Mouse (Mus musculus) neural tube, embryonic 12.5 days (tissue): ENCODE data around the gene Ipo4. TPM values are rescaled to one million over a fixed set of nuclear protein-coding genes. Genes with fewer than 3 reads are reported as not detected.

Experiments
- ATAC-seq: fragments of 200-750 bp; cut with Nextera tagmentation; 2 replicates; pipeline ENCODE4 v1.8.0; 2017; ENCODE audit warnings: low read depth, mild to moderate bottlenecking, moderate TSS enrichment, moderate library complexity; ENCODE audit not compliant: low FRiP score
- H3K27ac ChIP-seq: fragments of 300-500 bp; sonication (generic); 2 replicates; pipeline ENCODE4 v1.5.1; 2016
- H3K27me3 ChIP-seq: fragments of 300-500 bp; sonication (generic); replicated peaks from 2 replicates; pipeline ENCODE4 v1.6.1; 2016; ENCODE audit warnings: mild to moderate bottlenecking
- H3K36me3 ChIP-seq: fragments of 300-500 bp; sonication (generic); 2 replicates; pipeline ENCODE4 v1.6.1; 2016; ENCODE audit warnings: mild to moderate bottlenecking
- H3K4me1 ChIP-seq: fragments of 300-500 bp; sonication (generic); 2 replicates; pipeline ENCODE4 v1.6.1; 2016
- H3K4me2 ChIP-seq: fragments of 300-500 bp; sonication (generic); replicated peaks from 2 replicates; pipeline ENCODE4 v1.6.1; 2016; ENCODE audit warnings: mild to moderate bottlenecking
- H3K4me3 ChIP-seq: fragments of 300-500 bp; sonication (generic); 2 replicates; pipeline ENCODE4 v1.5.1; 2016
- H3K9ac ChIP-seq: fragments of 300-500 bp; sonication (generic); 2 replicates; pipeline ENCODE4 v1.6.1; 2016; ENCODE audit warnings: mild to moderate bottlenecking
- H3K9me3 ChIP-seq: fragments of 300-500 bp; sonication (generic); 2 replicates; pipeline ENCODE4 v1.6.1; 2016; ENCODE audit warnings: mild to moderate bottlenecking
- WGBS: fragments of 180-500 bp; shearing (Covaris S2); methylation state at CpG from one replicate; pipeline ENCODE4 v1.1.7; 2016; 5-methylcytosine and 5-hydroxymethylcytosine counted together
- polyA plus RNA-seq: library from polyadenylated mRNA; unstranded; fragments of >200 nt; fragmentation: Nextera tagmentation; extraction: Ambion mirVana; gene quantifications from 2 replicates; pipeline ENCODE4 v1.2.1, GENCODE M21; 2016

Ipo4 gene
- polyA plus RNA-seq, 1 experiment from 2014 or later = 85.6 TPM

GRCm38 (mm10) chr14:55598521-55599390, 37.0 kb downstream of the Ipo4 start:
- Histone ChIP-seq H3K9ac (peak overlapping the region; percentile 23; the same call in 1 of the 2 replicates), H3K4me2 (no peak overlapping the region), H3K4me3 (no peak overlapping the region), H3K4me1 (no peaks in the 10 kb centered on the region), H3K9me3 (no peaks in the 10 kb centered on the region), H3K27me3 (no peaks in the 10 kb centered on the region), H3K36me3 (peaks cover 87% of the 10 kb centered on the region), H3K27ac (no peak overlapping the region)
- ATAC-seq = no peak
- 94% methylated on average over 21 of the region's 21 CpGs for WGBS

- no peak for ATAC-seq
- Histone ChIP-seq H3K4me3 (no peak overlapping the region), H3K4me2 (no peak overlapping the region), H3K27ac (no peak overlapping the region), H3K27me3 (no peaks in the 10 kb centered on the region), H3K4me1 (peaks cover 20% of the 10 kb centered on the region), H3K9me3 (no peaks in the 10 kb centered on the region), H3K36me3 (peaks cover 63% of the 10 kb centered on the region), H3K9ac (no peak overlapping the region)
- WGBS = 78% methylated on average over 13 of the region's 13 CpGs
These were observed 39.6 kb downstream of the Ipo4 start for GRCm38 (mm10) chr14:55596036-55596690.

- peak overlapping the region; percentile 98 for H3K4me2 ChIP-seq
- no peaks in the 10 kb centered on the region for H3K9me3 ChIP-seq
- no peak for ATAC-seq
- H3K4me3 ChIP-seq = peak overlapping the region; percentile 87
- H3K9ac ChIP-seq = peak overlapping the region; percentile 86
- 0 out of 2 replicates have a peak overlapping the region, but pooled peaks have one; percentile 64 for H3K27ac ChIP-seq
- peaks cover 29% of the 10 kb centered on the region for H3K4me1 ChIP-seq
- H3K27me3 ChIP-seq = no peaks in the 10 kb centered on the region
- peaks cover 46% of the 10 kb centered on the region for H3K36me3 ChIP-seq
- 5% methylated on average over 16 of the region's 16 CpGs for WGBS
These were observed 43.5 kb downstream of the Ipo4 start for GRCm38 (mm10) chr14:55592226-55592625.

- peaks cover 29% of the 10 kb centered on the region for H3K4me1 ChIP-seq
- peak within 1 kb of the TSS; percentile 86 for H3K9ac ChIP-seq
- peak within 1 kb of the TSS; percentile 67 for H3K27ac ChIP-seq
- H3K9me3 ChIP-seq = no peaks in the 10 kb centered on the region
- H3K36me3 ChIP-seq = peaks cover 41% of the 10 kb centered on the region
- H3K4me3 ChIP-seq = peak within 1 kb of the TSS; percentile 87
- WGBS = under 1% methylated on average over 33 of the region's 33 CpGs
- H3K27me3 ChIP-seq = no peaks in the 10 kb centered on the region
- peak; percentile 91 for ATAC-seq
- peak within 1 kb of the TSS; percentile 98 for H3K4me2 ChIP-seq
These were observed 44.3 kb downstream of the Ipo4 start, which contains the start of gene Rnf31 for GRCm38 (mm10) chr14:55591331-55591891. Gene Rnf31 (plus strand): TSS chr14:55591708.

GRCm38 (mm10) chr14:55590748-55591330, 44.9 kb downstream of the Ipo4 start, which contains the start of gene Psme2:
Gene Psme2 (minus strand): TSS chr14:55591113.
- H3K9me3 ChIP-seq = no peaks in the 10 kb centered on the region
- peak within 1 kb of the TSS; percentile 98 for H3K4me2 ChIP-seq
- ATAC-seq = peak; percentile 96
- H3K4me1 ChIP-seq = peaks cover 29% of the 10 kb centered on the region
- H3K9ac ChIP-seq = peak within 1 kb of the TSS; percentile 86
- peak within 1 kb of the TSS; percentile 87 for H3K4me3 ChIP-seq
- 1% methylated on average over 22 of the region's 22 CpGs for WGBS
- peaks cover 35% of the 10 kb centered on the region for H3K36me3 ChIP-seq
- peak within 1 kb of the TSS; percentile 67 for H3K27ac ChIP-seq
- H3K27me3 ChIP-seq = no peaks in the 10 kb centered on the region

- peaks cover 32% of the 10 kb centered on the region for H3K4me1 ChIP-seq
- 87% methylated on average over 11 of the region's 11 CpGs for WGBS
- H3K9me3 ChIP-seq = no peaks in the 10 kb centered on the region
- peak overlapping the region; percentile 98 for H3K4me2 ChIP-seq
- H3K27ac ChIP-seq = no peak overlapping the region
- no peaks in the 10 kb centered on the region for H3K27me3 ChIP-seq
- ATAC-seq = no peak
- peak overlapping the region; percentile 86 for H3K9ac ChIP-seq
- H3K4me3 ChIP-seq = peak overlapping the region; percentile 87
- H3K36me3 ChIP-seq = peaks cover 26% of the 10 kb centered on the region
These were observed 45.8 kb downstream of the Ipo4 start for GRCm38 (mm10) chr14:55589771-55590448.

GRCm38 (mm10) chr14:55589271-55589670, 46.5 kb downstream of the Ipo4 start:
- ATAC-seq = no peak
- H3K27ac ChIP-seq = no peak overlapping the region
- no peak overlapping the region for H3K4me3 ChIP-seq
- no peak overlapping the region for H3K4me2 ChIP-seq
- no peaks in the 10 kb centered on the region for H3K9me3 ChIP-seq
- no peaks in the 10 kb centered on the region for H3K27me3 ChIP-seq
- WGBS = 94% methylated on average over 5 of the region's 5 CpGs
- no peak overlapping the region for H3K9ac ChIP-seq
- peaks cover 33% of the 10 kb centered on the region for H3K4me1 ChIP-seq
- peaks cover 19% of the 10 kb centered on the region for H3K36me3 ChIP-seq

GRCm38 (mm10) chr14:55586149-55586548, 49.6 kb downstream of the Ipo4 start:
- no peak overlapping the region for H3K9ac ChIP-seq
- H3K4me2 ChIP-seq = no peak overlapping the region
- no peaks in the 10 kb centered on the region for H3K27me3 ChIP-seq
- 95% methylated on average over 2 of the region's 2 CpGs for WGBS
- H3K4me1 ChIP-seq = peaks cover 13% of the 10 kb centered on the region; the same call in 1 of the 2 replicates
- H3K36me3 ChIP-seq = peaks cover 24% of the 10 kb centered on the region
- H3K27ac ChIP-seq = no peak overlapping the region
- H3K9me3 ChIP-seq = no peaks in the 10 kb centered on the region
- no peak overlapping the region for H3K4me3 ChIP-seq
- no peak for ATAC-seq

- no peaks in the 10 kb centered on the region for H3K9me3 ChIP-seq
- ATAC-seq = no peak
- peak overlapping the region; percentile 79 for H3K4me2 ChIP-seq
- WGBS = 65% methylated on average over 6 of the region's 6 CpGs
- H3K4me3 ChIP-seq = no peak overlapping the region
- no peak overlapping the region for H3K27ac ChIP-seq
- H3K4me1 ChIP-seq = peaks cover 13% of the 10 kb centered on the region; the same call in 1 of the 2 replicates
- H3K27me3 ChIP-seq = no peaks in the 10 kb centered on the region
- H3K36me3 ChIP-seq = peaks cover 30% of the 10 kb centered on the region
- no peak overlapping the region for H3K9ac ChIP-seq
These were observed 50.2 kb downstream of the Ipo4 start for GRCm38 (mm10) chr14:55585566-55585960.

- no peaks in the 10 kb centered on the region for H3K9me3 ChIP-seq
- ATAC-seq = peak; percentile 56
- peaks cover 36% of the 10 kb centered on the region for H3K36me3 ChIP-seq
- no peak within 1 kb of the TSS for H3K27ac ChIP-seq
- no peaks in the 10 kb centered on the region for H3K27me3 ChIP-seq
- peak within 1 kb of the TSS; percentile 57 for H3K9ac ChIP-seq
- peak within 1 kb of the TSS; percentile 43 for H3K4me3 ChIP-seq
- peak within 1 kb of the TSS; percentile 79 for H3K4me2 ChIP-seq
- peaks cover 8% of the 10 kb centered on the region; the same call in 1 of the 2 replicates for H3K4me1 ChIP-seq
- WGBS = 2% methylated on average over 43 of the region's 43 CpGs
These were observed 50.8 kb downstream of the Ipo4 start, which contains the start of gene Emc9 for GRCm38 (mm10) chr14:55584702-55585565. Gene Emc9 (minus strand): TSS chr14:55585302.
